Mouse (Mus musculus) forebrain, embryonic 10.5 days (tissue): ENCODE data around the gene Dntt. TPM values are rescaled to one million over a fixed set of nuclear protein-coding genes. Genes with fewer than 3 reads are reported as not detected.

Source experiments
- DNase-seq: peaks from one replicate; pipeline ENCODE4 v3.0.0-alpha.2; 2017; ENCODE audit warnings: low spot score; ENCODE audit errors: extremely low spot score
- H3K27ac ChIP-seq: fragments of 300-500 bp; sonication (generic); 2 replicates; pipeline ENCODE4 v1.5.1; 2016; ENCODE audit warnings: mild to moderate bottlenecking
- H3K27me3 ChIP-seq: fragments of 300-500 bp; sonication (generic); 2 replicates; pipeline ENCODE4 v1.6.1; 2016; ENCODE audit warnings: mild to moderate bottlenecking; ENCODE audit not compliant: poor library complexity, severe bottlenecking
- H3K36me3 ChIP-seq: fragments of 300-500 bp; sonication (generic); replicated peaks from 2 replicates; pipeline ENCODE4 v1.6.1; 2016; ENCODE audit warnings: mild to moderate bottlenecking, moderate library complexity
- H3K4me1 ChIP-seq: fragments of 300-500 bp; sonication (generic); 2 replicates; pipeline ENCODE4 v1.6.1; 2016
- H3K4me3 ChIP-seq: fragments of 300-500 bp; sonication (generic); 2 replicates; pipeline ENCODE4 v1.5.1; 2016; ENCODE audit warnings: mild to moderate bottlenecking, moderate library complexity
- H3K9me3 ChIP-seq: fragments of 300-500 bp; sonication (generic); 2 replicates; pipeline ENCODE4 v1.6.1; 2016; ENCODE audit warnings: mild to moderate bottlenecking, moderate library complexity
- WGBS: fragments of 180-500 bp; shearing (Covaris S2); methylation state at CpG from one replicate; pipeline ENCODE4 v1.1.7; 2016; 5-methylcytosine and 5-hydroxymethylcytosine counted together
- polyA plus RNA-seq: library from polyadenylated mRNA; unstranded; fragments of >200 nt; fragmentation: Nextera tagmentation; extraction: Ambion mirVana; gene quantifications from 2 replicates; pipeline ENCODE4 v1.2.1, GENCODE M21; 2016

Dntt gene
- polyA plus RNA-seq, 1 experiment from 2014 or later = not detected

DNA sequence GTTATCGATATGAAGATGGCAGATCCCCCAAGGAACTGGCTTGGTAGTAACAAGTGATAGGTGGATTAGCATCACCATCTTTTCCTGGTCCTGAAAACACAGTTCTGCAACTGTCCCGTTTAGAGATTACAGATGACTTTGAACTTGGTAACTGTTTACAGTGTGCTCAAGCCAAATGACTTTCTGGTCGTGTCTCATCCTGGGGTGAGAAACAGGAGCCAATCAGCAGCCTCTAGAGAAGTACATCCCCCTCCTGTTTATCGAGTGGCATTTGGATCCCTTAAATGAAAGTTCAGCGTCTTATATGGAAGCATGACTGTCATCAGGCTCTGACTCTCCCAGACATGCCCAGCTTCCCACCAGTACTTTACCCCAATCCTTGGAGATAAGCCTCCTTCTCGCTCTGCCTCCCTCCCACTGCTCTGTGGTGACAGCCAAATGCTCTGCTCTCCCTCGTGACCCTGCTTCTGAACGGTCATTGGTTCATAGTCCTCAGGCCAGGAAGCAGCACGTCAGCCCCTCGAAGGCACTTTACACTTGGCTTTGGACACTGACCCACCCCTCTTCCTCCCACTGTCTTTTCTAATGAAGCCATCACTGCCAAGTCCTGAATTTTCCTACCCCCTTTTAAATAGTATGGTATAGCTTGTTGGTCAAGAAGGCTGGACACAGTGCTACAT, 16.2 kb downstream of the Dntt start:
- no peak for DNase-seq
- Histone ChIP-seq H3K4me3 (no peak overlapping the region), H3K4me1 (no peaks in the 10 kb centered on the region), H3K27me3 (no peaks in the 10 kb centered on the region), H3K9me3 (no peaks in the 10 kb centered on the region), H3K36me3 (no peaks in the 10 kb centered on the region), H3K27ac (no peak overlapping the region)
- 64% methylated on average over 10 of the region's 10 CpGs for WGBS

- DNase-seq = no peak
- no peaks in the 10 kb centered on the region for H3K4me1 ChIP-seq
- no peak overlapping the region for H3K4me3 ChIP-seq
- H3K9me3 ChIP-seq = no peaks in the 10 kb centered on the region
- no peaks in the 10 kb centered on the region for H3K36me3 ChIP-seq
- H3K27ac ChIP-seq = no peak overlapping the region
- no peaks in the 10 kb centered on the region for H3K27me3 ChIP-seq
- WGBS = 84% methylated on average over 9 of the region's 9 CpGs
Measured at GRCm38 (mm10) chr19:41047437-41048186, 18.5 kb downstream of the Dntt start.

DNA sequence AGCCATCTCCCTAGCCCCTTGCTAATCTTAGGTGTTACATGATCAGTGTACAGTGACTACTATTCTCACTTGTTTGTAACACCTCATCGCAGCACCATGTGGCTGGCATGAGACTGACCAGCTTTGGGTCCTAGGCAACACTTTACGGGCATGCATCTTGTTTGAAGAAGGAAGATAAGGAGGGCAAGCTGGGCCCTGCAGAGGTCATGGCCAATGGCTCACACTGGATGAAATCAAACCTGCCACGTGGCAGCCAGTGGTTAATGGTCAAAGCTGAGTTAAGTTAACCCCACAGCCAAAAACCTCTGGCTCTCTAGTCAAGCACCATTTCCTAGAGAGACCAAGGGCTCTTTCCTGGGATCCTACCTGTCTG, 19.1 kb downstream of the Dntt start:
- H3K27ac ChIP-seq = no peak overlapping the region
- no peaks in the 10 kb centered on the region for H3K9me3 ChIP-seq
- no peaks in the 10 kb centered on the region for H3K36me3 ChIP-seq
- H3K27me3 ChIP-seq = no peaks in the 10 kb centered on the region
- WGBS = 86% methylated on average over 3 of the region's 3 CpGs
- DNase-seq = no peak
- H3K4me1 ChIP-seq = 0 out of 2 replicates have a peak, but pooled peaks cover 2% of the 10 kb centered on the region
- no peak overlapping the region for H3K4me3 ChIP-seq

GRCm38 (mm10) chr19:41051714-41052113, 22.6 kb downstream of the Dntt start:
- no peaks in the 10 kb centered on the region for H3K9me3 ChIP-seq
- H3K27ac ChIP-seq = no peak overlapping the region
- WGBS = 71% methylated on average over 1 of the region's 1 CpGs
- no peaks in the 10 kb centered on the region for H3K36me3 ChIP-seq
- H3K4me1 ChIP-seq = 0 out of 2 replicates have a peak, but pooled peaks cover 2% of the 10 kb centered on the region
- no peak overlapping the region for H3K4me3 ChIP-seq
- DNase-seq = no peak
- no peaks in the 10 kb centered on the region for H3K27me3 ChIP-seq

DNA sequence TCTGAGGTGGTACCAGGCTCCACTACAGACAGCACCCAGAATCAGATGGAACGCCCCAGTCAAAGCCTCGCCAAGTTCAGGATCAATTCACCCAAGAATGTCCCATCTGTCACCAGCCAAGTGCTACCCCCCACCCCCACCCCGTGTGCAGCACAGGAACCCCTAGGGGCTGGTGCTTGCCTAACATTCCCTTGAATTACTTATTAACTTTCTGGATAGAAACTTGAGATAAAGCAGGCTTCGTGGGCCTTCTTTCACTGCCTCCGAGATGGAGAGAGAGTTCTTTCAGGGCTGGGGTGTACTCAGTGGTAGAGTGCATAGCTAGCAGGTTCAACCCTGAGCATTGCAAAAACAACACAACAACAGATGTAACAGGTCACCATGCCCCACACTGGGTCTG, 23.2 kb downstream of the Dntt start:
- Histone ChIP-seq H3K27ac (no peak overlapping the region), H3K9me3 (no peaks in the 10 kb centered on the region), H3K4me3 (no peak overlapping the region), H3K4me1 (0 out of 2 replicates have a peak, but pooled peaks cover 2% of the 10 kb centered on the region), H3K27me3 (no peaks in the 10 kb centered on the region), H3K36me3 (no peaks in the 10 kb centered on the region)
- DNase-seq = no peak
- 83% methylated on average over 5 of the region's 5 CpGs for WGBS

DNA sequence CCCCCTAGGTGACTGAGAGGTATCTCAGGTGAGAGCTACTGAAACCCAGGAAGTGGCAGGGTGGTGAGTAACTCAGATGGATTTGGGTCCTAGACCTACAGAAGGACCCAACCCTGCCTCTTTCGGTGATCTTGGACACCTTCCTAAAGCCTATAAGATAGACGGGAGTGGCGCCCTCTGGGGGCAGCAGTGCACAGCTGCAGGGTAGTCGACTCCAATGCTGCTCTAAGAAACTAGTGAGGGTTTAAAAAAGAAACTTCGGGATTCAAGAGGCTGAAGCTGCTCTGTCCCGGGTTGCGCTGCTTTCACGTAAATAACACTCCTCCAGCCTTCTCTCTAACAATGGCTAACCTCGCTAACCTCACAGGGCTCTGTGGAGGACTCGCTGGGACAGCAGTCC, 24.5 kb downstream of the Dntt start:
- Histone ChIP-seq H3K36me3 (no peaks in the 10 kb centered on the region), H3K27me3 (no peaks in the 10 kb centered on the region), H3K9me3 (no peaks in the 10 kb centered on the region), H3K4me3 (no peak overlapping the region), H3K4me1 (0 out of 2 replicates have a peak, but pooled peaks cover 2% of the 10 kb centered on the region), H3K27ac (no peak overlapping the region)
- WGBS = 36% methylated on average over 10 of the region's 10 CpGs
- DNase-seq = no peak

DNA sequence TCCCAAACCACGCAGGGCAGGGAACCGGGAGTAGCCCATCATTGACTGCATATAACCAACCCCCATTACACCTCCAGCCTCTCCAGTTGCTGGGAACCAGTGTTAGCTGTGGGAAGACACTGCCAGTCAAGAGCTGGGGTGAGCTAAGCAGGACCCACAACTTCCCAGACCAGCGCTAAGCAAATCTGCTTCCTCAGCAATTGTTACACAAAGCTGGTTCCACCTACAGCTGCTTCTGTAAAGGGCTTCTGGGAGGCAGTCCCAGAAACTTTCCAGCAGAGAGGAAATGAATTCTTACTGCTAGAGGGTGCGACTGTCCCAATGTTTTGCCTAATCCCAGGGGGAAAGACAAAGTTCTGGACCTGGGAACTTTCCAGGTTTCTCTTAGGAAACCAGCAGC, 25.6 kb downstream of the Dntt start:
- DNase-seq = no peak
- Histone ChIP-seq H3K4me1 (0 out of 2 replicates have a peak, but pooled peaks cover 2% of the 10 kb centered on the region), H3K9me3 (no peaks in the 10 kb centered on the region), H3K36me3 (no peaks in the 10 kb centered on the region), H3K4me3 (no peak overlapping the region), H3K27ac (no peak overlapping the region), H3K27me3 (no peaks in the 10 kb centered on the region)
- 70% methylated on average over 4 of the region's 4 CpGs for WGBS

GRCm38 (mm10) chr19:41071500-41071899, 42.4 kb downstream of the Dntt start:
- no peak overlapping the region for H3K27ac ChIP-seq
- H3K4me1 ChIP-seq = no peaks in the 10 kb centered on the region
- H3K27me3 ChIP-seq = no peaks in the 10 kb centered on the region
- 9% methylated on average over 8 of the region's 8 CpGs for WGBS
- no peak overlapping the region for H3K4me3 ChIP-seq
- H3K36me3 ChIP-seq = no peaks in the 10 kb centered on the region
- H3K9me3 ChIP-seq = no peaks in the 10 kb centered on the region
- DNase-seq = peak; percentile 83

DNA sequence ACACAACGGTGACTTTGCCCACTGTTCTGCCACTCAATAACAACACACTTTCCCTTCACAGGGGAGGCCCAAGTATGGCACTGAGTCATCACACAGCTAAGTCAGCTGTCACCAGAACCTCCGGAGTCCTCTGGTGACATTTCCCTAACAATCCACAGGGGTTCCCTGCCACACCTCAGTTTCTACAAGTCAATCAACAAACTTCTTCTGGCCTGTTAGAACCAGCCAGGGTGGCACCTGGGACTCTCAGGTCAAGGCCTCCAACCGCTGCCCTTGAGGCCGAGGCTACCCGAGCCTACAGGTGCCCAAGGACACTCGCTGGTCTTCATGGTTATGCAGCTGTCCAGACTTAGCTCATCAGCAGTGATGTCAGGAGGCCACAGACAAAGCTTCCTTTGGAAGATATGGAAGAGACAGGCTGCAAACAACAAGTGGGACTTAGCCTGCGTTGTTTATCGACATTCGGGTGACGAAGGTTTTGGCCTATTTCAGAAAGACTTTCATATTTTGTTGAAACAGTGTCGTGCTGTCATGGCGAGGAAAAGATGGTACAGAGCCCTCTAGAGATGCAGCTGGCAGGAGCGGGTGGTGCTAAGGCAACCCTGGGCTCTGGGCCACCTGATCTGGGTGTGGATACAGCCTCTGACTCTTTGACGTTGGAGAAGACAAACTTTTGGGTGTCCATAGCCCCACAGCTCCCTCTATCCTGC, 44.8 kb downstream of the Dntt start:
- no peak overlapping the region for H3K27ac ChIP-seq
- DNase-seq = no peak

GRCm38 (mm10) chr19:41076906-41077305, 47.8 kb downstream of the Dntt start, which contains the start of gene Opalin:
TSS of gene Opalin (minus strand) at chr19:41077113.
- peaks cover 10% of the 10 kb centered on the region for H3K4me1 ChIP-seq
- WGBS = 82% methylated on average over 3 of the region's 3 CpGs
- DNase-seq = no peak
- H3K27ac ChIP-seq = no peak within 1 kb of the TSS
- no peaks in the 10 kb centered on the region for H3K27me3 ChIP-seq
- H3K9me3 ChIP-seq = no peaks in the 10 kb centered on the region
- H3K4me3 ChIP-seq = no peak within 1 kb of the TSS
- no peaks in the 10 kb centered on the region for H3K36me3 ChIP-seq

More for the DNA sequence above, 44.8 kb downstream of the Dntt start:
- 92% methylated on average over 14 of the region's 14 CpGs for WGBS
- Histone ChIP-seq H3K9me3 (no peaks in the 10 kb centered on the region), H3K27me3 (no peaks in the 10 kb centered on the region), H3K4me1 (no peaks in the 10 kb centered on the region), H3K4me3 (no peak overlapping the region), H3K36me3 (no peaks in the 10 kb centered on the region)

GRCm38 (mm10) chr19:41081589-41081988, 52.5 kb downstream of the Dntt start:
- Histone ChIP-seq H3K4me1 (peaks cover 13% of the 10 kb centered on the region), H3K4me3 (no peak overlapping the region), H3K27me3 (peaks cover 3% of the 10 kb centered on the region; the same call in 1 of the 2 replicates), H3K36me3 (no peaks in the 10 kb centered on the region), H3K27ac (peak overlapping the region; percentile 74), H3K9me3 (no peaks in the 10 kb centered on the region)
- no peak for DNase-seq
- 62% methylated on average over 3 of the region's 3 CpGs for WGBS

- Histone ChIP-seq H3K4me1 (peaks cover 22% of the 10 kb centered on the region), H3K27ac (no peak overlapping the region), H3K36me3 (no peaks in the 10 kb centered on the region), H3K9me3 (no peaks in the 10 kb centered on the region), H3K27me3 (peaks cover 20% of the 10 kb centered on the region), H3K4me3 (no peak overlapping the region)
- DNase-seq = no peak
- WGBS = 92% methylated on average over 14 of the region's 14 CpGs
Measured at GRCm38 (mm10) chr19:41083646-41084045, 54.6 kb downstream of the Dntt start.

GRCm38 (mm10) chr19:41086289-41086688, 57.2 kb downstream of the Dntt start:
- Histone ChIP-seq H3K27me3 (peaks cover 31% of the 10 kb centered on the region), H3K4me3 (no peak overlapping the region), H3K4me1 (peaks cover 26% of the 10 kb centered on the region), H3K9me3 (no peaks in the 10 kb centered on the region), H3K27ac (no peak overlapping the region), H3K36me3 (no peaks in the 10 kb centered on the region)
- 85% methylated on average over 6 of the region's 6 CpGs for WGBS
- DNase-seq = no peak
